Mouse (Mus musculus) testis, adult 2 months (tissue): ENCODE results near the gene Cdipt.

Experiments used
- CTCF ChIP-seq: fragments of 200-500 bp; IDR thresholded peaks from 2 replicates; pipeline ENCODE4 v1.5.1; 2012; ENCODE audit warnings: low read depth, mild to moderate bottlenecking, inconsistent platforms, low read length, moderate library complexity; ENCODE audit not compliant: control insufficient read depth, insufficient read depth, insufficient replicate concordance
- POLR2A ChIP-seq: fragments of 200-500 bp; IDR thresholded peaks from 2 replicates; pipeline ENCODE4 v1.6.1; 2012; ENCODE audit warnings: low read depth, mild to moderate bottlenecking, inconsistent platforms, low read length, moderate library complexity; ENCODE audit not compliant: control insufficient read depth

GRCm38 (mm10) chr7:126981601-126982000 is 5.9 kb downstream of the Cdipt start:
- TF ChIP-seq CTCF (no peak), POLR2A (no peak)
